In genomic region chr14:23923356-23923755, GRCm38 (mm10) we compare ENCODE assay signal across 23 mouse cellular contexts.
DNase-seq lines count a peak whose midpoint lies in the region; ATAC-seq and TF ChIP-seq lines count a peak whose summit lies in the region.
"Had no signal": no experiment of that assay in that cellular context is flagged by ENCODE, and none has a peak within 500 bp of the region (broad histone marks: within the 10 kb centered on the region; RNA-seq: fewer than 3 reads in every experiment).

No protein-coding gene starts in this region.

- H3K36me3 ChIP-seq in hindbrain, embryonic 13.5 days: no peaks in the 10 kb centered on the region
- no peaks in the 10 kb centered on the region for H3K36me3 ChIP-seq in hindbrain, embryonic 14.5 days (replicated peaks; ENCODE audit: control insufficient read depth, insufficient read depth)
- H3K36me3 ChIP-seq: embryonic facial prominence, embryonic 12.5 days; embryonic facial prominence, embryonic 15.5 days; heart, embryonic 12.5 days; heart, embryonic 15.5 days had no signal

- H3K9me3 ChIP-seq in hindbrain, embryonic 13.5 days: no peaks in the 10 kb centered on the region; the same call in 1 of the 2 replicates
- no peaks in the 10 kb centered on the region for H3K9me3 ChIP-seq in hindbrain, embryonic 14.5 days (ENCODE audit: control insufficient read depth, low read length)
- H3K9me3 ChIP-seq: embryonic facial prominence, embryonic 12.5 days; embryonic facial prominence, embryonic 15.5 days; heart, embryonic 12.5 days; heart, embryonic 15.5 days had no signal

- H3K27ac ChIP-seq in hindbrain, embryonic 13.5 days: 0 out of 2 replicates have a peak overlapping the region, but pooled peaks have one; percentile 30
- H3K27ac ChIP-seq in hindbrain, embryonic 14.5 days: no peak overlapping the region
- 0 out of 2 replicates have a peak overlapping the region, but pooled peaks have one; percentile 32 for H3K27ac ChIP-seq in left cerebral cortex, adult 2 months
- H3K27ac ChIP-seq: embryonic facial prominence, embryonic 12.5 days; embryonic facial prominence, embryonic 15.5 days; heart, embryonic 15.5 days had no signal

- no peak overlapping the region for H3K4me2 ChIP-seq in hindbrain, embryonic 13.5 days
- H3K4me2 ChIP-seq in hindbrain, embryonic 14.5 days (replicated peaks): no peak overlapping the region
- H3K4me2 ChIP-seq: embryonic facial prominence, embryonic 12.5 days; embryonic facial prominence, embryonic 15.5 days; heart, embryonic 12.5 days; heart, embryonic 15.5 days had no signal

- no peak overlapping the region for H3K4me3 ChIP-seq in hindbrain, embryonic 13.5 days
- H3K4me3 ChIP-seq in hindbrain, embryonic 14.5 days (replicated peaks; ENCODE audit: low read length): no peak overlapping the region
- no peak overlapping the region for H3K4me3 ChIP-seq in left cerebral cortex, adult 2 months
- H3K4me3 ChIP-seq: embryonic facial prominence, embryonic 12.5 days; embryonic facial prominence, embryonic 15.5 days; heart, embryonic 12.5 days; heart, embryonic 15.5 days had no signal

- intact Hi-C loops in left cerebral cortex, adult 2 months (cut with DNase I): no loop called here

- no peak overlapping the region for H3K9ac ChIP-seq in hindbrain, embryonic 13.5 days
- no peak overlapping the region for H3K9ac ChIP-seq in hindbrain, embryonic 14.5 days
- H3K9ac ChIP-seq: embryonic facial prominence, embryonic 12.5 days; embryonic facial prominence, embryonic 15.5 days; forebrain, postnatal 0 days; heart, embryonic 12.5 days; heart, embryonic 15.5 days had no signal

- H3K4me1 ChIP-seq in hindbrain, embryonic 13.5 days (replicated peaks): no peaks in the 10 kb centered on the region; the same call in 1 of the 2 replicates
- no peaks in the 10 kb centered on the region for H3K4me1 ChIP-seq in hindbrain, embryonic 14.5 days (replicated peaks; ENCODE audit: control insufficient read depth, insufficient read depth, low read length)
- H3K4me1 ChIP-seq: embryonic facial prominence, embryonic 12.5 days; embryonic facial prominence, embryonic 15.5 days; heart, embryonic 12.5 days; heart, embryonic 15.5 days had no signal

- TF ChIP-seq CTCF in left cerebral cortex, adult 2 months (IDR thresholded peaks at IDR 0.05): no peak

- H3K27me3 ChIP-seq in hindbrain, embryonic 13.5 days: no peaks in the 10 kb centered on the region
- no peaks in the 10 kb centered on the region for H3K27me3 ChIP-seq in hindbrain, embryonic 14.5 days (ENCODE audit: control insufficient read depth, insufficient read depth, low read length)
- H3K27me3 ChIP-seq: embryonic facial prominence, embryonic 12.5 days; embryonic facial prominence, embryonic 15.5 days; heart, embryonic 12.5 days; heart, embryonic 15.5 days had no signal

- WGBS in hindbrain, embryonic 13.5 days: 88% methylated on average over 2 of the region's 2 CpGs
- WGBS in hindbrain, embryonic 14.5 days: 87% methylated on average over 2 of the region's 2 CpGs

- no peak for ATAC-seq in hindbrain, embryonic 13.5 days (ENCODE audit: low FRiP score)
- no peak for ATAC-seq in hindbrain, embryonic 14.5 days (ENCODE audit: low FRiP score)
- ATAC-seq: CD4-positive, CD25-positive, alpha-beta regulatory T cell, adult 4 months; forebrain, embryonic 14.5 days; intestine, embryonic 16.5 days had no signal

- DNase-seq in hindbrain, embryonic 14.5 days (ENCODE audit: low spot score): no peak
- no peak for DNase-seq in left cerebral cortex, adult 2 months (ENCODE audit: extremely low spot score in 1 of 2, low spot score in 2 of 2)
- no peak for DNase-seq in left cerebral cortex, adult 18-20 months (ENCODE audit: low spot score in 2 of 2)
- DNase-seq in right cerebral cortex, adult 18-20 months: peak; percentile 49
- DNase-seq in right cerebral cortex, postnatal 14 days: no peak
- peak; percentile 60 for DNase-seq in telencephalon, adult 2 months (ENCODE audit: low read depth, low spot score)
- DNase-seq in layer of hippocampus, adult 11-12 months (ENCODE audit: low spot score): no peak
- DNase-seq: adrenal gland, adult 8-10 months; adrenal gland, postnatal 25 days; cerebellum, adult 18-20 months; cerebellum, adult 9-10 months; heart, adult 18-20 months; heart, postnatal 10 days; heart, postnatal 36 days had no signal

Comparison
In these comparisons a context has a peak if more than half of its experiments do, and no peak if none do; other contexts are left out.
1. DNase-seq: peak in right cerebral cortex, adult 18-20 months (single experiment) and telencephalon, adult 2 months (single experiment); none in hindbrain, embryonic 14.5 days (single experiment), left cerebral cortex, adult 2 months (0 of 2), left cerebral cortex, adult 18-20 months (0 of 2), right cerebral cortex, postnatal 14 days (single experiment) and layer of hippocampus, adult 11-12 months (single experiment).